Mouse (Mus musculus): ENCODE data around the gene Ctla4.

DNA sequence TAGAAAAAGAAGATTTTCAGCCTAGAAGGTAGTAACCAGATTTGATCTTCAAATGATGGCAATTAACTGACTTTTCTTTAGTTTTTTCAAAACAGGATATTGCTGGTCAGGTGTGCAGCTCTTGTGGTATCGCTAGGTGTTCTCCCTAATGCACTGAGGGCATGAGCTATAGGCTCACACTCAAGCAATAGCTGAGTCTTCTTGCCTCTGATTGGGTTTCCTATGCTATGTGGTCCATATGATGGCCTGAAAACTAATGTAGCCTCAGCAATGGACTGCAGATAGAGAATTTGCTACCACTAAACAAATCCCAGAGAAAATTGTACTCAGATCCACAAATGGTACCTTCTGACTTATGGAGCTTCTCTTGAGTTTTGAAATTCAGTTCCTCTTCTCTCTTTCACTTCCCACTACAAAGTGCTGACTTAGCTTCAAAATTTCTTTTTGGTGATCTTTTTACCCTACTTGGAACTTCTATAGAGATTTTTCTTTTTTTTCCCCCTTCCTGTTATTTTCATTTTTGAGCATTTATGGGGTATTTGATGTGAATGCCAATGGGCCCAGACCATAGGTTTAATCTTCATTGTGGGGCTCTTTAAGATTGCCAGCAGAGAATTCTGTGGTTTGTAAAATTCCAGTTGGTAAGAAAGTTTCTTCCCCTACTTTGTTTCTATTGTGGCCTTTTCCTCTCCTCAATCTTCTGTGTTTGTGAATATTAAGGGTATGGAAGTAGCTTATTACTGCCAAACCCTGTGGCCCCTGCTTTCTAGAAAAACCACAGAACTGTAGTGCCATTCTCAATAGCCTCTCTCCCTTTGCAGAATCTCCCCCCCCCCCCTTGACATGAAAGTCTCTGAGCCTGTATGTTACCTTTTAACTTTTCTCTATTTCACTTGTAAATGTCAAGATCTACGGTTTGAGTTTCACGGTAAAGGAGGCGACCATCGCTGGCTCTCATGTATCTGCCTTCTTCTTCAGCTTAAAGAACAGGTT, 54.6 kb downstream of the Ctla4 start:
- no peak for TF ChIP-seq NRF1 (IDR thresholded peaks at IDR 0.05; ENCODE audit: insufficient read depth, low read depth, low read length, poor library complexity, severe bottlenecking)
- TF ChIP-seq ZNF384 (IDR thresholded peaks at IDR 0.05; ENCODE audit: low read depth, low read length), result no peak
- no peak for TF ChIP-seq POLR2AphosphoS5 (IDR thresholded peaks at IDR 0.05; ENCODE audit: borderline replicate concordance, low read depth, low read length)
- TF ChIP-seq USF1 (IDR thresholded peaks at IDR 0.05; ENCODE audit: low read depth, low read length), result no peak
